Mouse (Mus musculus) limb, embryonic 15.5 days (tissue): Measurements from ENCODE around the gene Dpp10. TPM values are rescaled to one million over a fixed set of nuclear protein-coding genes. Genes with fewer than 3 reads are reported as not detected.

Source experiments
- ATAC-seq: fragments of 200-750 bp; cut with Nextera tagmentation; 2 replicates; pipeline ENCODE4 v1.8.0; 2017; ENCODE audit warnings: low read depth, moderate TSS enrichment; ENCODE audit not compliant: insufficient number of reproducible peaks, low FRiP score, low TSS enrichment
- H3K27ac ChIP-seq: fragments of 300-500 bp; sonication (generic); 2 replicates; pipeline ENCODE4 v1.5.1; 2015; ENCODE audit warnings: moderate library complexity, mild to moderate bottlenecking, inconsistent platforms
- H3K27me3 ChIP-seq: fragments of 300-500 bp; sonication (generic); 2 replicates; pipeline ENCODE4 v1.6.1; 2015; ENCODE audit warnings: inconsistent platforms
- H3K36me3 ChIP-seq: fragments of 300-500 bp; sonication (generic); 2 replicates; pipeline ENCODE4 v1.6.1; 2015; ENCODE audit warnings: inconsistent platforms
- H3K4me1 ChIP-seq: fragments of 300-500 bp; sonication (generic); 2 replicates; pipeline ENCODE4 v1.6.1; 2015; ENCODE audit warnings: inconsistent platforms
- H3K4me2 ChIP-seq: fragments of 300-500 bp; sonication (generic); 2 replicates; pipeline ENCODE4 v1.6.1; 2015; ENCODE audit warnings: mild to moderate bottlenecking, inconsistent platforms
- H3K4me3 ChIP-seq: fragments of 300-500 bp; sonication (generic); 2 replicates; pipeline ENCODE4 v1.5.1; 2015; ENCODE audit warnings: mild to moderate bottlenecking, inconsistent platforms
- H3K9ac ChIP-seq: fragments of 300-500 bp; sonication (generic); 2 replicates; pipeline ENCODE4 v1.6.1; 2015; ENCODE audit warnings: inconsistent platforms
- H3K9me3 ChIP-seq: fragments of 300-500 bp; sonication (generic); 2 replicates; pipeline ENCODE4 v1.6.1; 2016; ENCODE audit warnings: inconsistent platforms
- WGBS: fragments of 180-500 bp; shearing (Covaris S2); methylation state at CpG from one replicate; pipeline ENCODE4 v1.1.7; 2015; 5-methylcytosine and 5-hydroxymethylcytosine counted together
- polyA plus RNA-seq: library from polyadenylated mRNA; unstranded; fragments of >200 nt; fragmentation: Nextera tagmentation; extraction: Ambion mirVana; gene quantifications from 2 replicates; pipeline ENCODE4 v1.2.1, GENCODE M21; 2015

Gene Dpp10
- polyA plus RNA-seq, 1 experiment from 2014 or later = 0.46 TPM

DNA sequence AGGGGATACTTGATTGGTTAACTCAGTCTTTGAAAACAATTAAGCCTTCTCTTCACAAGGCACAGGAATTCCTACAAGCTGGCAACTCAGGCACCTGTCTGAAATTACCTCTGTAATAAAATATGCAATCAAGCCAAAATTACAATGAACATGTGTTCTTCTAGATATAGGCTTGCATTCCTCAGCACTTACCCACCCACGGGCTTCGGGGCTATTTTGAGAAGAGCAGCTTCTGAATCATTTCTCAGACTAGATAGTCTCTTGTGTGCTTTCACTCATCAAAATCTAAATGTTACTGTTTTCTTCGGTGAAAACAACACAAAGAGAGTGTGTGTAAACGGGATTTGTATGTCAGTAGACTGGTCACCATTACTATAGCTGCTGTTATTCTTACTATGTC is 144.1 kb downstream of the Dpp10 start:
- Histone ChIP-seq H3K9ac (no peak overlapping the region), H3K27ac (no peak overlapping the region), H3K4me2 (no peak overlapping the region), H3K27me3 (no peaks in the 10 kb centered on the region), H3K9me3 (no peaks in the 10 kb centered on the region), H3K4me1 (no peaks in the 10 kb centered on the region), H3K36me3 (no peaks in the 10 kb centered on the region), H3K4me3 (no peak overlapping the region)
- WGBS = 62% methylated on average over 4 of the region's 4 CpGs
- ATAC-seq = no peak

DNA sequence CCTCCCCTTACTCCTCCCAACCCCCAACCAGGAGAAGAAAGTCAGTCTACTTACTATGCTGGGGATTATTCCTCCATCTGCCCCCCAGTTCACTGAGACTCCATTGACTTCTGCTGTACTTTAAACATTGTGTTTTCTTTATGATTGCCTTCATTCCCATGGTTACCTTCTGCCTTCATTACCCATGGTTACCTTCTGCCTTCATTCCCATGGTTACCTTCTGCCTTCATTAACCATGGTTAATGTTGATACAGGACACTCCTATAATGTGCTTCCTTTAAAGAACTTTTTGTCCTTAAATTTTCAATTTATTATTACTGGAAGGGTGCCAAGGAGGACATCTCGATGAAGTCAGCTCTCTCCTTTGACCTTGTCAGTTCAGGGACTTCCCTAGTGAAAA is 158.1 kb downstream of the Dpp10 start:
- no peak for ATAC-seq
- Histone ChIP-seq H3K27ac (no peak overlapping the region), H3K27me3 (no peaks in the 10 kb centered on the region), H3K9me3 (no peaks in the 10 kb centered on the region), H3K36me3 (no peaks in the 10 kb centered on the region), H3K9ac (no peak overlapping the region), H3K4me1 (no peaks in the 10 kb centered on the region), H3K4me3 (no peak overlapping the region), H3K4me2 (no peak overlapping the region)
- 58% methylated on average over 1 of the region's 1 CpGs for WGBS

DNA sequence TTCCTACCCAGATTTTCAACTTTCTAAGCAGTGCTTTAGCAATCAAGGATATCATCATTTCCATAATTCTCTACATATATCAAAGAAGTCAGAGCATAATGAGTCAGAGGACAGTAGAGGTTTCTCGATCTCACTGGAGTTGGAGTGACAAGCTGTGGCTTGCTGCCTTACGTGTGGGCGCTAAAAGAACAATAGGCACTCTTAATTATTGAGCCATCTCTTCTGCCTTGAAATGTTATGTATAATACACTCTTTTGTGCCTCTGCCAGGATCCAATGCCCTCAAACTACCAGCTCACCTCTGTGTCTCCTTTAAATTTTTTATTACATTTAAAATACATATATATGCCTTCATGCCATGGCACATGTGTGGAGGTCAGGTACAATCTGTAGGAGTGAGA is 198.5 kb downstream of the Dpp10 start:
- H3K4me3 ChIP-seq = no peak overlapping the region
- no peak overlapping the region for H3K4me2 ChIP-seq
- H3K27ac ChIP-seq = no peak overlapping the region
- H3K4me1 ChIP-seq = no peaks in the 10 kb centered on the region
- no peak overlapping the region for H3K9ac ChIP-seq
- no peaks in the 10 kb centered on the region for H3K9me3 ChIP-seq
- no peaks in the 10 kb centered on the region for H3K27me3 ChIP-seq
- ATAC-seq = no peak
- 87% methylated on average over 3 of the region's 3 CpGs for WGBS
- H3K36me3 ChIP-seq = no peaks in the 10 kb centered on the region

DNA sequence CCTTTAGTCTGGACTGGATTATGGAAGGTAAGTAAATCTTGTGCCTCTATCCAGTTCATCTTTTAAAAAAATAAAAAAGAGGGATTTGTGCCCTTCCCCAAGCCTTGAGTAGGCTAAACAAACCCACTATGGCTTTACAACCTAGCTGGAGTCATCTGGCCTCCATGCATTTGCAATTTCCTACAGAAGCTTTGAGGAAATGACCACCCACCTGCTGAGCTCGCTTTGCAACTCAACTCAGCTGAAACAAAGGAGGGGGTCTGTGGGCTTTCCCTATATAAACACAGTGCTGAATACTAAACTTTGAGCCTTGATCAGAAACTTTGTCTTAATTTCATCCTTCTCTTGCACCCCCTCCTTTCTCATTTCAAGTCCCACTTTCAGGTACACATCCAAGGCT is 244.2 kb downstream of the Dpp10 start:
- no peaks in the 10 kb centered on the region for H3K36me3 ChIP-seq
- no peak for ATAC-seq
- WGBS = 15% methylated on average over 1 of the region's 1 CpGs

DNA sequence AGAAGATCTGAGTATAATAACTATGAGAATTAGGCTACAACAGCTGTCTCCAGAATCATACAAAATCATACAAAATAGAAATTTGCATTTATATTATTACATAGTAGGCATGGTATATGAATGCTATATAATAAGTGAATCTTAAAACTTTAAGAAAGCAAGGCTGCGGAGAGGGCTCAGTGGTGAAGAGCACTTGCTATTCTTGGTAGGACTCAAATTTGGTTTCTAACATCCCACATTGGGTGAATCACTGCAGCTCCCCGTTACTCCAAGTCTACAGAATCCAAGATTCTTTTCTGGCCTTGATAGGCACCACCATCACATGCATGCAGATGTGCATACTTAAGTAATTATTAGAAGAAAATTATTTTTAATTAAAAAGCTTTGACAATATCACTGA is 279.8 kb downstream of the Dpp10 start:
- Histone ChIP-seq H3K27me3 (no peaks in the 10 kb centered on the region), H3K4me1 (no peaks in the 10 kb centered on the region), H3K9me3 (no peaks in the 10 kb centered on the region), H3K27ac (no peak overlapping the region), H3K36me3 (no peaks in the 10 kb centered on the region), H3K9ac (no peak overlapping the region), H3K4me3 (no peak overlapping the region), H3K4me2 (no peak overlapping the region)
- 85% methylated on average over 2 of the region's 2 CpGs for WGBS
- no peak for ATAC-seq

More for the DNA sequence above, 244.2 kb downstream of the Dpp10 start:
- H3K27ac ChIP-seq = no peak overlapping the region
- no peaks in the 10 kb centered on the region for H3K9me3 ChIP-seq
- no peaks in the 10 kb centered on the region for H3K27me3 ChIP-seq
- no peak overlapping the region for H3K4me3 ChIP-seq
- no peaks in the 10 kb centered on the region for H3K4me1 ChIP-seq
- H3K9ac ChIP-seq = no peak overlapping the region
- H3K4me2 ChIP-seq = no peak overlapping the region

DNA sequence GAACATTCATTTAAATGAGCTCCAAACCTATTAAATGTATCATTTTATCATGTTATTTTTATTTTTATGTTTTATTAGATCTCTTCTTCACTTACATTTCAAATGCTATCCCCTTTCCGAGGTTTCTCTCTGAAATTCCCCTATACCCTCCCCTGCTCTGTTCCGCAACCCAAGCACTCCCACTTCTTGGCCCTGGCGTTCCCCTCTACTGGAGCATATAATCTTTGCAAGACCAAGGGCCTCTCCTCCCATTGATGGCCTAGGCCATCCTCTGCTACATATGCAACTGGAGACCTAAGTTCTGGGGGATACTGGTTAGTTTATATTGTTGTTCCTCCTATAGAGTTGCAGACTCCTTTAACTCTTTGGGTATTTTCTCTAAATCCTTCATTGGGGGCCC is 283.1 kb downstream of the Dpp10 start:
- H3K27me3 ChIP-seq = no peaks in the 10 kb centered on the region
- H3K4me1 ChIP-seq = no peaks in the 10 kb centered on the region
- WGBS = 92% methylated on average over 3 of the region's 3 CpGs
- H3K9me3 ChIP-seq = no peaks in the 10 kb centered on the region
- ATAC-seq = no peak
- H3K36me3 ChIP-seq = no peaks in the 10 kb centered on the region
- no peak overlapping the region for H3K27ac ChIP-seq
- H3K4me2 ChIP-seq = no peak overlapping the region
- no peak overlapping the region for H3K9ac ChIP-seq
- no peak overlapping the region for H3K4me3 ChIP-seq

DNA sequence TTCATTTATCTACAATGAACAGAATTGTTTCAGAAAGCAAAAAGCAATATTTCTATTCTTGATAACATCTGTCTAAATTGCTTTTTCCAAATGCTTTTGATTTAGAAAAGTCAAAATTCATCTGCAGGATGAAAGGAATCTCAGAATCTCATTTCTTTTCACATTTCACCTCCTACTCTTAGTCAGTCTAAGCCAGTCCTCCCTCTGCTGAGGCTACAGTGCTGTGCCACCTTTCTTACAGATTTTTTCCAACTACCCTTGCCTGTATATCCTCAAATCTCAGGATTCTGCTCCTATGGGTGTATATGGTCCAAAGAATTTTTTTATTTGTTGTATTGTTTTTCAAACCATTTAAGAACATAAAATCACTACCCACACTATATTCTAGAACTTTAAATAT is 289.3 kb downstream of the Dpp10 start:
- Histone ChIP-seq H3K27ac (no peak overlapping the region), H3K36me3 (no peaks in the 10 kb centered on the region), H3K9ac (no peak overlapping the region), H3K4me1 (no peaks in the 10 kb centered on the region), H3K9me3 (no peaks in the 10 kb centered on the region), H3K4me2 (no peak overlapping the region), H3K4me3 (no peak overlapping the region), H3K27me3 (no peaks in the 10 kb centered on the region)
- no peak for ATAC-seq

DNA sequence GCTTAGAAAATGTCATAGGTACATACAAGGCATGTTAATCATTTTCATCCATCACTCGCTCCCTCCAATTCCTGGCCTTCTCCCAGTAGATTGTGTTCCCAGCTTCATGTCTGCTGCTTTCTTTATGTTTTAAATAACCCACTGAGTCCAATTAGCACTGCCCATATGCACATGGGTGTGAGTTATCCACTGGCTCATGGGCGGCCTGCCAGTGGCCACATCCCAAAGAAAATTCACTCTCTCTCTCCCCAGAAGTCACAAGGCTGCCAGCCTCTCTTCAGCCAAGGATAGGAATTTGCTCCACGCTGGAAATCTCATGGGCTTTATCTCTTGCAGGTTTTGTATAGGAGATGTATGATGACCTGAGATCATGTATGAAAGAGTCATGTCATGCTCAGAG is 338.1 kb downstream of the Dpp10 start:
- WGBS = 61% methylated on average over 3 of the region's 3 CpGs
- H3K4me1 ChIP-seq = no peaks in the 10 kb centered on the region
- no peak for ATAC-seq
- H3K36me3 ChIP-seq = no peaks in the 10 kb centered on the region
- no peak overlapping the region for H3K9ac ChIP-seq
- H3K27ac ChIP-seq = no peak overlapping the region
- H3K4me3 ChIP-seq = no peak overlapping the region
- H3K27me3 ChIP-seq = no peaks in the 10 kb centered on the region
- H3K9me3 ChIP-seq = no peaks in the 10 kb centered on the region
- H3K4me2 ChIP-seq = no peak overlapping the region

DNA sequence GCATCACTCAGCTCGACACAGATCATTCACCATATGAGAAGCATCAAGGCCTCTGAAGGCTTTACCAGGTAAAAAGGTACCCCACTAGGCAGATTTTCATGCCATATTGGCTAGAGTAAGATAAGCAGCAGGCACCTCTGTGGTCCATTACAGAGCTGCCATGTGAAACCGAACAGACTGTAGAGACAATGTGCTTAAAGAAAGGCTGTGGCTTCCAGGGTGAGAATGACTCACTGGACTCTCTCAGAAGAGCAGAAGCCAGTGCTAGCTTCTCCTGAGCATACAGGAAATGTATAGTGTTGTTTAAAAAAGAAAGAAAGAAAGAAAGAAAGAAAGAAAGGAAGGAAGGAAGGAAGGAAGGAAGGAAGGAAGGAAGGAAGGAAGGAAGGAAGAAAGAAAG is 386.9 kb downstream of the Dpp10 start:
- Histone ChIP-seq H3K9ac (no peak overlapping the region), H3K27ac (no peak overlapping the region), H3K36me3 (no peaks in the 10 kb centered on the region), H3K4me1 (no peaks in the 10 kb centered on the region), H3K9me3 (no peaks in the 10 kb centered on the region), H3K4me3 (no peak overlapping the region), H3K4me2 (no peak overlapping the region), H3K27me3 (no peaks in the 10 kb centered on the region)
- 81% methylated on average over 2 of the region's 2 CpGs for WGBS
- ATAC-seq = no peak

DNA sequence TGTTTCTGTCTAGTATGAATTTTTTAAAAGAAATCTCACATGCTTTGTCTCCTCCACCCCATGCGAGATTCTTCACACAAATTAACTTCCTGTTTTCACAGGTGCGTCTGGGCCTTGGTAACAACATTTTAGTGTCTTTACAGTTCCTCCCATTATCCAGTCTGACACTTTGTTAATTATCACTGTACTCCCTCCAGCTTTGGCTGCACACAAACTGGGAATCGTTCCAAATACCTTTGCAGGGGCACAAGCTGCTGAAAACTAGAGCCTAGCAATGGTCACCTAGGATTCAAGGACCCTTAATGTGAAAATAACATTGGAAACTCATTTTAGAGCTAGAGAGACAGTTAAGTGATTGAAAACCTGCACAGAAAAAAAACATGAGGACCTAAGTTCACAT is 388.8 kb downstream of the Dpp10 start:
- Histone ChIP-seq H3K9me3 (no peaks in the 10 kb centered on the region), H3K4me1 (no peaks in the 10 kb centered on the region), H3K36me3 (no peaks in the 10 kb centered on the region), H3K4me2 (no peak overlapping the region), H3K27me3 (no peaks in the 10 kb centered on the region), H3K27ac (no peak overlapping the region), H3K9ac (no peak overlapping the region), H3K4me3 (no peak overlapping the region)
- ATAC-seq = no peak
- 44% methylated on average over 3 of the region's 3 CpGs for WGBS

DNA sequence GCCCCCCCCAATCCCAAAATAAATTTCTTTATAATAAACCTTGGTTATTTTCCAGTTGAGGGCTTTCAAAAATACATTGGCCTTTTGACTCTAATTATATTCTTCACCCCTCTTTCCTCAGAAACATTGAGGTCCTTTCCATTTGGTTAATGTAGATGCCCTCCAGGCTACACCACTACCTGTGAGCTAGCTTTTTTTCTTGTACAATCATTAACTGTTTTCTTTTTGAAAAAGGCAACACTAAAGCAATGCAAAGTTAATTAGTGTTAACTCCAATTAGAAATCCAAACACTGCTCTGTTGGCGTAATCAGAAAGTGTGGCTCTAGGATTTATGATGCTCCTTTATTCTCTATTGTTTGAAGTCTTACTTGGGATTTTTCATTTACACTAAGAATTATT is 407.5 kb downstream of the Dpp10 start:
- no peaks in the 10 kb centered on the region for H3K36me3 ChIP-seq
- ATAC-seq = no peak
- H3K27ac ChIP-seq = no peak overlapping the region
- no peaks in the 10 kb centered on the region for H3K27me3 ChIP-seq
- H3K4me3 ChIP-seq = no peak overlapping the region
- H3K9ac ChIP-seq = no peak overlapping the region
- H3K9me3 ChIP-seq = no peaks in the 10 kb centered on the region
- no peaks in the 10 kb centered on the region for H3K4me1 ChIP-seq
- H3K4me2 ChIP-seq = no peak overlapping the region
- WGBS = 75% methylated on average over 1 of the region's 1 CpGs

DNA sequence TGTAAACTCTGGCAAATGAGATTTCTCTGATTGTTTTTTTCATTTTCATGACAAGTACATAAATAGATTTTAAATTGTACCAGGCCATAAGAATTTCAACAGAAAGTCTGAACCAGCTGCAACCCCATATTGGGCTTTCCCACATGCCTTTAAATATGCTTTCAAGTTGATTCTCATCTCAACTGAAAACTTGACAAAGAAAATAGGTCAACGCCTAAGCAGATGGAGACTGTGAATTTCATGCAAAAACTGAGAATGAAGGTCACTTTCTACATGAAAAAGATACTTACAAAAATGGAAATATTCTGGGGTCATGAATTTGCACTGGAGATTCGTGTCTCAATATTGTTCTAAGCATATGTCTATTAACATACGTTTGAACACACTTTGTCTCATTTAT is 417.1 kb downstream of the Dpp10 start:
- H3K9ac ChIP-seq = no peak overlapping the region

DNA sequence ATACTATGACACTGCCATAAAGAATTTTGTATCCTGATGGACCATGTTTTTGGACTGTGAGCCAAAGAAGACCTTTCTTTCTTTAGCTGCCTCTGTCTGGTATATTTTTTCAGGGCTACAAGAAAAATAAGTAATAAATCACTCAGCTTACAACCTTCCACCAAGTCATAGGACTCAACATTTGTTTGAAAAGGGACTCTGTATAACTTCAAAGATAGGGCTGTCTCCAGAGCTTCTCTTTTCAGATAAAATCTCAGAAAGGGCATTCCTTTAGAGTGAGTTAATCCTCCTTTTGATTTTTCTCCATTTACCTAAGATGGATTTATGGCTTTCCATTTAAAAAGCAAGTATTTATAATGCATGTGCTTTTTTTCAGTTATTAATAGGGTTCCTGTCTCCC is 460.5 kb downstream of the Dpp10 start:
- no peak for ATAC-seq
- no peaks in the 10 kb centered on the region for H3K4me1 ChIP-seq
- H3K36me3 ChIP-seq = no peaks in the 10 kb centered on the region
- H3K27ac ChIP-seq = no peak overlapping the region
- no peak overlapping the region for H3K4me2 ChIP-seq
- no peak overlapping the region for H3K9ac ChIP-seq
- no peaks in the 10 kb centered on the region for H3K27me3 ChIP-seq
- H3K4me3 ChIP-seq = no peak overlapping the region
- H3K9me3 ChIP-seq = no peaks in the 10 kb centered on the region

More for the DNA sequence above, 417.1 kb downstream of the Dpp10 start:
- Histone ChIP-seq H3K9me3 (no peaks in the 10 kb centered on the region), H3K4me2 (no peak overlapping the region), H3K4me3 (no peak overlapping the region), H3K27me3 (no peaks in the 10 kb centered on the region), H3K27ac (no peak overlapping the region), H3K36me3 (no peaks in the 10 kb centered on the region), H3K4me1 (no peaks in the 10 kb centered on the region)
- no peak for ATAC-seq
- 78% methylated on average over 3 of the region's 3 CpGs for WGBS
